Mouse (Mus musculus) gonadal fat pad, adult 2 months (tissue): ENCODE measurements around the gene Rdh1. TPM values are rescaled to one million over a fixed set of nuclear protein-coding genes. Genes with fewer than 3 reads are reported as not detected.

Experiments
- DNase-seq: peaks from one replicate; pipeline ENCODE4 v3.0.0-alpha.2; 2012; ENCODE audit warnings: low read depth
- polyA plus RNA-seq: library from polyadenylated mRNA; depleted of rRNA; stranded (reverse); fragments of >200 nt; gene quantifications from 2 replicates; pipeline ENCODE4 v1.2.3, GENCODE M21; 2012; rRNA removed

Gene Rdh1
- 0.59 and 0.98 TPM in 2 replicates for polyA plus RNA-seq

DNA sequence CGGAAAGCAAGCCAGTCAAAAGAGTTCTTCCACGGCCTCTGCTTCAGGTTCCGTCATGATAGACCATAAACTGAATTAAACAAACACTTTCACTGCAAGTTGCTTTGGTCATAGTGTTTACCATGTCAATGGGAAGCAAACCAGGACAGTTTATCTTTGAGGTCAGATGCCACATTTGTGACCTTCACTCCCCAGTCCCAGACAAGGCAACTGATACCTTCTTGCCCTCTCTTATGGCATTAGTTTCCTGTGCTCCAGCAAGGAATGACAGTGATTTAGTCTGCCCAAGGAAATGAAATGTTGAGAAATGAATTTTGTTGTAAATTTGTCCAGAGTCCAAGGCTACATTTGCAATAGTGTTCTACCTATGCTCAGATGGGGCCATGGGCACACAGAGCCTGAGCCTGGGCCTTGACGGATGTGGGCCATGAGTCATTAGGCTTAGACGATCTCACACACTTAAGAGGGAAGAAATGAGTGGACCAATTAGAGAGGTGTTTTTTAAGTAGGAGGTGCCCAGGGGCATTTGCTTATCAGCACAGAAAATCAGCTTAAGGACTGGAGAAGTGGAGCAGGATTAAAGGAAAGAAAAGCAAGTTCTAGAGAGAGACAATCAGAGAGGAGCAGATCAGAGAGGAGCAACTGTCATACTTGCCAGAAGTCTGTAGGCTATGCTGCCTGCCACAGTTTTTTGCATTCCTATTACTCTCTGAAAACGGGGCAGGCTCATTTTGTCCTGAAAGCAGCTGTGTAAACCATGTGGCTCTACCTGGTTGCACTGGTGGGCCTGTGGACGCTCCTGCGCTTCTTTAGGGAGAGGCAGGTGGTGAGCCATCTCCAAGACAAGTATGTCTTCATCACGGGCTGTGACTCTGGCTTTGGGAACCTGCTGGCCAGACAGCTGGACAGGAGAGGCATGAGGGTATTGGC, at the start of gene Rdh1, which contains the start of gene Rdh16f1:
TSS of gene Rdh1 (plus strand) at position 541 of the 930 bp plus-strand sequence.
TSS of gene Rdh16f1 (plus strand) at position 607 of the 930 bp plus-strand sequence.
- peak; percentile 97 for DNase-seq

DNA sequence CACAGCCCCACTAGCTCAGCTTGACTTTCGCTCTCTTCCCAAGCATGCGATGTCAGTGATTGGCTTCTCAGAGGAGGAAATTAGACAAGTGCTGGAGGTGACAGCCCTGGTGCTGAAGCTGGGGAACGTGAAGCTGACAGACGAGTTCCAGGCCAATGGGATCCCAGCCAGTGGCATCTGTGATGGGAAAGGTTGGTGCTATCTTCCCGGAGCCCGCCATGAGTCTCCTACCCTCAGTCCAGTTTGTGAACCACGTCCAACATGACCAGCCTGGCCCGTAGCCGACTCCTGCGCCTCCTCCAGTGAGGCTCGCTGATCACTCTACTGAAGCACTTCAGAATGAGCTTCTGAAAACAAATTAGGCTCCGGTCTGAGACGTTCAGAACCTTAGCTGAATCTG, 49.2 kb upstream of the Rdh1 start:
- DNase-seq = no peak

DNA sequence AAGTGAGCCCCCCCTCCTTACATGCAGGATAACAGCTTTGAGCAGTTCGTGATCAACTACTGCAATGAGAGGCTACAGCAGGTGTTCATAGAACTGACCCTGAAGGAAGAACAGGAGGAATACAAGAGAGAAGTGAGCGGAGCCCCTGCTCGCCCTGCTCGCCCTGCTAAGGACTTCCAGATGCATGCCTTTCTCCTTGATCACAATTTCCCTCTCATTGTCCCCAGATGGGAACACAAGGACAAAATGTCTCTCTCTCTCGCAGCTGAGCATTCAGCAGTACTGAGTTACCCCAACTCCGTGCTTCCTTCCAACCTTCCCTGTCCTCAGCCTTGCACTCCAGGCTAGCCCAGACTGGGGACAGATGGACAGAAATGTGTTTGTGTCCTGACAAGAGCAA, 46.8 kb upstream of the Rdh1 start:
- DNase-seq = no peak

DNA sequence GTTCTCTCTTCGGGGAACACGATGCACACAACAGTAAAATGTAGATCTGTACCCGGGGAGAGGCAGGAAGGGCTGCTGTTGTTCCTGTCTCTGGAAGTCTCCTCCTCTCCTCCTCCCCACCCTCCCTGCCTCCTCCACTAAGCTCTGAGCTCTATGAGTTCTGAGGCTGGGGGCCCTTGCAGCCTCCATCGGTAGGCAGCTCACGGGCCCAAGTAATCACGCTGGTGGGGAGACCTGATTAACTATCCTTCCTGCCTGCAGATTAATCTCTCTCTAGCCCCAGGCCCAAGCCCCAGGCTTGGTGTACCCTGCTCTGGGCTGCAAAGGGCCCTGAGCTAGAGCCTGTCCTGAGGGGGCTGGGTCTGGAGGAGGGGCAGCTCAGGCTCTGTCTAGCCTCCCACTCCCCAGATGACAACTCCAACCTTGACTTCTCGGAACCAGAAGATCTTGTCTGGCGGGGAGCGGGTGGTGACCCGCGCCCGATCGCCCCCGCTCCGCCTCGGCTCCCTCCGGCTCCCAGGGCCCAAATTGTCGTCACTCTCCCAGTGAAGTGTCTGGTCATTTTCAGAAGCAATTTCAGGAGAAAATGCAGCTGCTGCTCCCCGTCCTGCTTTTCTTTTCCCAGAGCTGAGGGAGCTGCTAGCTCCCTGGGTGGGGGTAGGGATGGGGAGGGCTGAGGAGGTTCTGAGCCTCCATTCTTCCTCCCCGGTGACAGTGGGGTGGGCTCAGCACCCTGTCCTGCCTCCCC, 37.7 kb upstream of the Rdh1 start:
- no peak for DNase-seq

DNA sequence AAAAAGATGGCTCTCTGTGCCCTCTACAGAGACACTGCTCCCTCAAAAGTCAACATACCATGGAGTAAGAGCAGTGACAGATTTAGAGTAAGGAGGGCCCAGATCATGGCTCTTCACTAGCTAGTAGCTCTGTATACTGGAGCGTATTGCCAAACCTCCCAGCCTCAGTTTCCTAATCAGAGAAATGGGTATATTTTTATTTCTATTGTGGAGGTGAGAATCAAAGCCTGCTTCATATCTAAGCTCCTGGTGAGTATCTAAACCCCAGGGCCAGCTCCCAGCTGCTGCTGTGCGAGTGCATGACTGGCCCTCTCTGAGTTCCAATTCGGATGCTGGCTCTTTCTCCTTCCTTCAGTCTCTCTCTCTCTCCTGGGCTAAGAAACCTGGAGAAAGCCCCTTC, 35.3 kb upstream of the Rdh1 start, which contains the start of gene Tac2:
TSS of gene Tac2 (plus strand) at position 301 of the 400 bp plus-strand sequence.
- no peak for DNase-seq

DNA sequence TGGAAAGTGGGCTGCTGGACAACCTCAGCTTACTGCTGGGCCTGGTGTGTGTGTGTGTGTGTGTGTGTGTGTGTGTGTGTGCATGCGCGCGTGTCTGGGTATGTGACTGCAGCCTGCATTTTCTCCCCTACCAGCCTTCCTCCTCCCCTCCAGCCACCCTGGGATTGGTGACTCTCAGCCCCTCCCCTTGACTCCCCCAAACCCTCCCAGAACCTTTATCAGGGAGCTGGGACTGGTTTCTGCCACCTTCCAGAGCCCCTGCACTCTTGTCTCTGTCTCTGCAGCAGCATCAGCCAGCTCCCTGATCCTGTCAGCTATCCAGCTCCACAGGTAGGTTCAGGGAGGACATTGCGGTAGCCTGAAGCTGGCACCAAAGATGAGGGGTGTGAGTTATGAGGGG, 34.4 kb upstream of the Rdh1 start:
- DNase-seq = no peak

DNA sequence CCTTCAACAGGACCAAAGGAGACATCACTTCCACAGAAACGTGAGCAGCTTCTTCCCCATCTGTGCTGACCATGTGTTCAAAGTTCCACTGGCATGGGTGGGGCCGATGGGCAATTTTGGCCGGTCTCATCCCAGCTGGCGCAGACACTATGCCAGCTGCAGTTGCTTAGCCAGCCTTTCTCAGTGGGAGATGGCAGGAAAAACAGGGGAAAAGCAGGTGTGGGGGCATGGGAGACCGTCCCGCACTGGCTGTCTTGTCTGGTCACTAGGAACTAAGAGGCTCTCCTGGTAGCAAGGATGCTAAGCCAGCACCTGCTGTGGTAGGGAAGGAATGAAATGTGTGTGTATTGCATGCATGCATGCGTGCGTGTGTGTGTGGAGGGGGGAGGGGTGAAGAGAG, 31.1 kb upstream of the Rdh1 start:
- DNase-seq = no peak

DNA sequence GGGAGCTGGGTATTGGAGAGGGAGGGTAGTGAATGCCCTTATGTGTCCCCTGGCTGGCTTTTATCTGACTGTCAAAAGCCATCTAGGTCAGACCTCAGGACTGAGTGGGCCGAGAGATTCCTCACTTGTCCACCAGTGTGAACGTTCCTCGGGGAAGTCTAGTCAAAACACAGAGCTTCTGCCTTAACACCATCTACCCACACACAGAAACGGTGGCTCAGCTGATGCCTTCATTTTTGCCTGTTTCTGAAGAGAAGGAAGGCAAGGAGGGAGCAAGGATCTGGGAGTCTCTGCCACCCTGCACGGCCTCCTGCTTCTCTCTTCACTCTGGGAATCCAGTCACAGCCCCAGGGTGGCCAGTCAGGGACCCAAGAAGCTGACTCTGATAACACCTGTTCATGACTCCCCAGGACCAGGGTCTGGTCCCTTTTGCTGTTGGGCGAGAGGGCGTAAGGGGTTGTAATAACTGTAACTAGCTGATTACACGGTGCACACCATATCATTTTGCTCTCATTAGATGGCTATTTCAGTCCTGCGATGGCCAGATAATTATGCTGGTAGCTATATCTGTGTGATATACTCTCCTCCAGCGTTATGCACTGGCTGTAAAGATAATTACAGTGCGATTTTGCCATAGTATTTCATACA, 29.1 kb upstream of the Rdh1 start:
- DNase-seq = no peak

DNA sequence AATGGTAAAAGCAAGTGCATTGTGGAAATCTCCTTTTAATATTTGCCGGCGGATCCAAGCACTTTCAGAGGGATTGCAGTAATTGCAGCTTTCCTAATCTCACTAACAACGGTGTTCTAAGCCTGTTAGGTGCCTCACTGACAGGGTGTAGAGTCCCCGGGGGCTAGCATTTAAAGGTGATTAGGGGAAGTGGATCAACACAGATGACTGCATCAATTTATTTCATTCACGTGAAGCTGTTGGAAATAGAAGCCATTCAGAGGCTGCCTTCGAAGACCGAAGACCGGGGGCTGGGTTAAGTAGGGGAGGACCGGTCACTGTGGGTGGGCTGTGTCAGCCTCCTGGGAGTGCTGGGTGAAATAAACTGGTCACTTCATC, 28.6 kb upstream of the Rdh1 start:
- no peak for DNase-seq

DNA sequence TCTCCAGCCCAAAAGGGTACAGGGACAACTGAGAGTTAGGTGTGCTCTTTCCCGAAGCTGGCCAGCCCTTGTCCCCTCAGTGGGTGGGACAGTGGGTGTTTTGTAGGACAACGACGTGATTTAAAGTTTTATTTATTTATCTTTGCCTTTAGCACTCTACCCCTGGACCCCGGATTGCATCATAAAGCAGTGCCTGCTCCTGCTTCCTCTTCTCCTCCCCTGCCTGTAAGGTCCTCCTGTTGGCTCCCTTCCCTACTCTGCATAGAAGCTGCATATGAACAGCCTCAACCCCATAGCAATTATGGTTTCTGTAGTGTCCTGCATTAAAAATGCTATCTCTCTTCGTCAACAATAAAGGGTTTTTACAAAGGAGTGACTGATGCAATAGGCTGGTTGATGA, 28.1 kb upstream of the Rdh1 start:
- no peak for DNase-seq

DNA sequence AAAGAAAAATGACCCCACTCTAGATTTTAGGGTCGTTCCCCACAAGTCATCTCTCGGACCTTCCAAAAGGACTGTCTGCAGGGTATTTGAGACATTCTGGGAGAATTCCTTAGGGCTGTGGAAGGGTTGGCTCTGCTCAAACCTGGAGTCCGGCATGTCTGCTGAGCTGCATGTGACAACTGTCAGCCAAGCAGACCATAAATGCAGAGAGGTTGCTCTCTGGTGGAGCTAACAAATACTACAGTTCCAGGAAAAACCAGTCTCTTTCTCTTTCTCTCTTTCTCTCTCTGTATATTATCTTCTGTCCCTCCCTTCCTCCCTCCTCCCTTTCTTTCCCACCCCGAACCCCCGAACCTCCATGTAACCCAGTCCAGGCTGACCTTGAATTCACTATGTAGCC, 25.1 kb upstream of the Rdh1 start:
- no peak for DNase-seq

DNA sequence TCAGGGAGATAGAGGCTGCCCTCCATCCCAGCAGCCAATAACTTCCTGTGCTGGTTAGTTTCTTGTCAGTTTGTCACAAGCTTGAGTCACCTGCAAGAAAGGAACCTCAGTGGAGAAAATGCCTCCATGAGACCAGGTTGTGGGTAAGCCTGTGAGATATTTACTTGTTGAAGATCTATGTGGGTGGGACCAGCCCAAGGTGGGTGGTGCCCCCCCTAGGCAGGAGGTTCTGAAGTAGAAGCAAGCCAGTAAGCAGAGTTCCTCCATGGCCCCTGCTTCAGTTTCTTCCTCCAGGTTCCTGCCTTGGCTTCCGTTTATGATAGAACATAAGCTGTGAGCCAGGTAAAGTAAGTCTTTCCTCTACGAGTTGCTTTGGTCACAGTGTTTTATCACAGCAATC, 23.3 kb upstream of the Rdh1 start:
- DNase-seq = no peak

DNA sequence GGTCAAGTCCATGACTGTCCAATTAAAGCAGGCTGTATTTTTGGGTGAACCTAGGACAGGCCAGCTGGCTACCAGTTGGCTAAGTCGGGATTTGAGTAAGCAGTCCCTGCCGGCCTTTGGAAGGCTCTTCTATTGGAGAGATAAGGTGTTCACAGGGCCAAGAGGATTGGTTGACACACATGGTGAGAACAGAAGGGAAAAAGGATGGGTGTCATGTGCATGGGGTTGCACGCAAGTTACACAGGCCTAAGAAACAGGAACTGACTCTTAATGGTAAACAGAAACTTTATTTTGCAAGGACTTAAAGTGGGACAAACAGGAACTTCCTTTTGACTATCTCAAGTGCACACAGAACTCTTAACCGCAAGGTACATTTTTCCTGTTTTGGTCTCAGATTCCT, 22.6 kb upstream of the Rdh1 start:
- no peak for DNase-seq

DNA sequence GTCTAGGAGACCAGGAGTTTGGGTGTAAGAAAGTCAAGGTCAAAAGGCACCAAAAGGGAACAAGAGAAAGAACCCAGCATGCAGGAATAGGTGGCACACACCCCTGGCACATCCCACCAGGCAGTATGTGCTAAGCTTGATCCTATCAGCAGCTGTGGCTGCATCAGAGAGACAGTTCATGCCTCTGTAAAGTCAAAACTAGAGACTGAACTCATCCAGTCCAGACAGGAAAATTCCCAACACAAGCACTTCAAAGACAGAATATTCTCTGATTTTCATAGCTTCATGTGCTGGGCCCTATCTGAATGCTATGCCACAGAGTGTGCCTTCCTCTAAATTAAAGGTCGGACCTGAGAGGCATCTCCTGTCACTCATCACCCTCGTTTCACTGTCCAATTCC, 22.0 kb upstream of the Rdh1 start:
- DNase-seq = no peak

DNA sequence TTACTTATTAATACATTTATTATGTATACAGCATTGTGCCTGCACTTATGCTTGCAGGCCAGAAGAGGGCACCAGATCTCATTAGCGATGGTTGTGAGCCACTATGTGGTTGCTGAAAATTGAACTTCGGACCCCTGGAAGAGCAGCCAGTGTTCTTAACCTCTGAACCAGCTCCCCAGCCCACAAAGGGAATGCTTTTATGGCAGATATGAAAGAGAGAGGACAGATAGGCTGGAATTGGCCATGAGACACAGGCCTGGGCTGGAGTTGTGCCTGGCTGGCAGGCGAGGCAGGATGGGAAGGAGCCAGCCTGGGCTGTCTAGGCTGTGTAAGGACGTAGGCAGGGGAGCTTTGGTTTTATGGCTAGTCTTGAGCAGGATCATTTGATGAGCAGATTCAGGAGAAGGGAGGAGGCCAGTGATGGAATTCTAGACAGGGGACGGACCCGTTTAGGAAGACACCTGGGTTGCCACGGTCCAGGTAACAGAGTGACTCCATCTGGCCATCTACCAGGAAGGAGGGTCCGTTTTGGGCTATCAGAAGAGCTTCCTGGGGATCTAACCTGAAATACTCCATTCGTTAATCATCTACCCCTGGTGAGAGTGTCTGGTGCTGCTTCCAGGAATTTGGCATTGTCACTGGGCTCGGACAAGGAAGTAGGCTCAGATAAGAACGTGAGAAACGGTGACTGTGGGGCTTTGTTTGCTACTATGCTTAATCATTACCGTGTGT, 21.2 kb upstream of the Rdh1 start:
- DNase-seq = no peak

DNA sequence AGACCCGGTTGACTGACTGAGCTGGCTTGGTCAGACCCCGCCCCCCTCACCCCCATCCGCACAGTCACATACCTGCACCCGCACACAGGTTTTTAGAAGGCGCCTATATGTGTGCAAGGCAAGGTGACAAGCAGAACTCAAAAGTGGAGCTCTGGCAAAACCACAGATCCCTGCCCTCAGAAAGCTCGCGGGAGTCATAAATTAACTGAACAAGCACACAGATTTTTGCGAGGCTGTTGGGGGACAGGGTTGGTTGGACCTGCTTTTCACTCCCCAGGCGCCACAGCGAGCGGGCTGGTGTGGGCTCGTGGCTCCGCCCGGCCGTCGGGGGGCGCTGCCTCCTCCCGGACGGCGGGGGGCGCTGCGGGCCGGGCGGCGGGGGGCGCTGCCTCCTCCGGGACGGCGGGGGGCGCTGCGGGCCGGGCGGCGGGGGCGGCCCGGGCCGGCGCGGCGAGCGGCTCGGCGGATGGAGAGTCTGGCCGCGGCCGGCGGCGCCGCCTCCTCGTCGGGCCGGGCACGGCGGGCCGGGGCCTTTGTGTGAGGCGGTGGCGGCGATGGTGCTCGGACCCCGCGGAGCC, 20.3 kb upstream of the Rdh1 start, which contains the start of gene Zbtb39:
TSS of gene Zbtb39 (plus strand) at position 456 of the 578 bp plus-strand sequence.
- DNase-seq = no peak

DNA sequence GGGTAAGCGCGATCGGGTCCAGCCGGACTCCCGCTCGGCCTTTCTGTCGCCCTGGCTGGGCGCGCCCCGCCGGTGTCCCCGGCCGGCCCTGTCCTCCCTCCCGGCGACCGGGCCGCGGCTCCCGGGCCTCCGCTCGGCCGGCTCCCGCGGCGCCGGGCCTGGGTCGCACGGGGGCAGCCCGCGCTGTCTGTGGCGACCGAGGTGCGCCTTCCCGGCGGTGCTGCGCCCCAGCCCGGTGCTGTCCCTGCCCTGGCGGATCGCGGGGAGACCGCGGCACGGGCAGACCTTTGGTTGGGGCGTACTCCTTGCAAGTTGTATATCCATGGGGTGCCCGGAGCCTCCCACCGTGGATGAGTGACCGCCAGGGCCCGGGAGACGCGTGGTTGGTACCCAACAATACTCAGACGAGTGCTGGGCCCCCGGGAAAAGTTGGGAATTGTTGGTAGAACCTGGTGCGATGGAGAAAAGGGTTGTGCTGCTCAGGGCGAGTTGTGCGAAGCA, 19.8 kb upstream of the Rdh1 start:
- no peak for DNase-seq

DNA sequence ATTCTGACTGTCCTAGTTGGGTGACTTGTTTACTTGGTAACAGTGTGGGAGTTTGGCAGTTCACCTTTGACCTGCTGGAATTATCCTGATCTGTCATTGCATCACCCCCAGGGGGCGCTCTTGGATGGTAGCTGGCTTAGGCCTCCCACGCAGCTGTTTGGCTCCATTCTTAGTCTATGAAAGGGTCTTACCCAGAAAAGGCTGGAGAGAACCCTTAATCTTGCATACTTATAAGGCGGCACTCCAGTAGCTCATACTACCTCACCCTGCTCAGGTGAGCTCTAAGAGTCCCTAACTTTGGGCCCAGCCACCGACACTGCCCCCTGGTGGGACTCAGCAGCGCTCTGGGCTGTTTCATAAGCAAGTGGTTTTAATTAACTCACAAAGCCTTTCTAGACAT, 14.9 kb upstream of the Rdh1 start:
- no peak for DNase-seq

DNA sequence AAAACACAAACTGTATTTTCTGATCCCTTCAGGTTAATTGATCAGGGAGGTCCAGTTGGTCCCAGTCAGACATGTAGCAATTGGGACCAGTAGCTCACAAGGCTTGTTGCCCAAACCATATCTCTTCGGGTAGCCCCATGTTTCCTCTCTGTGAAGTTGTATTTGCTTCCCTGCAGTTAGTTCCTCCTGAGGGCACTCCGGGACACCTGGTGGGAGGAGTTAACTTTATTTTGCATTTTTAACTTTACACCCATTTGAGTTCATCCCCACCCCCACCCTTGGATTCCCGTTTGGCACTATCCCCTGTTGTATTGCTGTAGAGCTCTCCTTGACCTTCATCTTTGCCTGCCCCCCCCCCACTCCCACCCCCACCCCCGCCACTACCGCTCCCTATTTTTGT, 13.6 kb upstream of the Rdh1 start:
- DNase-seq = no peak

DNA sequence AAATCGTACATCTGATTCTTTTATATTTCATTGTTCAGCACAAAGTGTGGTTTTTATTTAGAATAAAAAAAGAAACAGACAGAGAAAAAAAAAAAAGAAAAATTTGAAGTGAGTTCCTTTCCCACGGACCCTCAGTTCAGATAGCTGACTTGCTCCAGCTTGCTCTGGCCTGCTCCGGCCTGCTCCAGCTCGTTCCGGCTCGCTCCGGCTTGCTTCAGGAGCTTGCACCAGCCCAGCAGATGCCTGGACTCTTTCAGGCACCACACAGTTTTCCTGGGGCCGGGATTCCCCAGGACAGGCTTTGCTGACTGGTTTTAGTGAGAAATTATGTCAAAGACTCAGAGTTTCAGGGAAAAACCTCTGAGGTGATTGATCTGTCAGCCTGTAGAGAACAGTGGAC, 12.3 kb upstream of the Rdh1 start:
- no peak for DNase-seq
